Mouse (Mus musculus): ENCODE results near the gene Elmod2.

- TF ChIP-seq POLR2A (IDR thresholded peaks at IDR 0.05; ENCODE audit: low read depth, low read length) (peak; percentile 89), CTCF (IDR thresholded peaks at IDR 0.05; ENCODE audit: extremely low read depth, insufficient read length, insufficient replicate concordance, low read depth, low read length) (no peak)
Measured at GRCm38 (mm10) chr8:83331899-83332697, at the start of gene Elmod2.

All from small intestine, adult 2 months (tissue).